Mouse (Mus musculus) stomach, embryonic 15.5 days (tissue): ENCODE results near the gene Il20ra. TPM values are rescaled to one million over a fixed set of nuclear protein-coding genes. Genes with fewer than 3 reads are reported as not detected.
"Not testable (repeated sequence)": the region's sequence is repeated elsewhere in the genome, so short reads cannot be mapped to it uniquely, and the experiment has no call there.

Source experiments
- ATAC-seq: fragments of 200-750 bp; cut with Nextera tagmentation; 2 replicates; pipeline ENCODE4 v1.8.0; 2017; ENCODE audit warnings: low read depth, moderate number of reproducible peaks, moderate TSS enrichment; ENCODE audit not compliant: insufficient read depth, low FRiP score
- H3K27ac ChIP-seq: fragments of 300-500 bp; sonication (generic); 2 replicates; pipeline ENCODE4 v1.5.1; 2015; ENCODE audit warnings: mild to moderate bottlenecking, inconsistent platforms
- H3K27me3 ChIP-seq: fragments of 300-500 bp; sonication (generic); replicated peaks from 2 replicates; pipeline ENCODE4 v1.6.1; 2015; ENCODE audit warnings: inconsistent platforms
- H3K36me3 ChIP-seq: fragments of 300-500 bp; sonication (generic); 2 replicates; pipeline ENCODE4 v1.6.1; 2015; ENCODE audit warnings: inconsistent platforms
- H3K4me1 ChIP-seq: fragments of 300-500 bp; sonication (generic); 2 replicates; pipeline ENCODE4 v1.6.1; 2015; ENCODE audit warnings: inconsistent platforms
- H3K4me2 ChIP-seq: fragments of 300-500 bp; sonication (generic); 2 replicates; pipeline ENCODE4 v1.6.1; 2015; ENCODE audit warnings: mild to moderate bottlenecking, inconsistent platforms
- H3K4me3 ChIP-seq: fragments of 300-500 bp; sonication (generic); replicated peaks from 2 replicates; pipeline ENCODE4 v1.5.1; 2015; ENCODE audit warnings: inconsistent platforms
- H3K9ac ChIP-seq: fragments of 300-500 bp; sonication (generic); 2 replicates; pipeline ENCODE4 v1.6.1; 2015; ENCODE audit warnings: inconsistent platforms
- H3K9me3 ChIP-seq: fragments of 300-500 bp; sonication (generic); 2 replicates; pipeline ENCODE4 v1.6.1; 2016; ENCODE audit warnings: inconsistent platforms
- WGBS: fragments of 180-500 bp; shearing (Covaris S2); methylation state at CpG from one replicate; pipeline ENCODE4 v1.1.7; 2015; 5-methylcytosine and 5-hydroxymethylcytosine counted together
- polyA plus RNA-seq: library from polyadenylated mRNA; unstranded; fragments of >200 nt; fragmentation: Nextera tagmentation; extraction: Ambion mirVana; gene quantifications from 2 replicates; pipeline ENCODE4 v1.2.1, GENCODE M21; 2015

Gene Il20ra
- polyA plus RNA-seq, 1 experiment from 2014 or later, result 0.18 TPM

- no peak overlapping the region for H3K4me3 ChIP-seq
- no peak overlapping the region for H3K9ac ChIP-seq
- WGBS, result 59% methylated on average over 12 of the region's 12 CpGs
- H3K4me2 ChIP-seq, result no peak overlapping the region
- no peaks in the 10 kb centered on the region for H3K36me3 ChIP-seq
- H3K27ac ChIP-seq, result no peak overlapping the region
- 0 out of 2 replicates have a peak, but pooled peaks cover 3% of the 10 kb centered on the region for H3K4me1 ChIP-seq
- no peaks in the 10 kb centered on the region for H3K9me3 ChIP-seq
- no peak for ATAC-seq
- no peaks in the 10 kb centered on the region for H3K27me3 ChIP-seq
Measured at GRCm38 (mm10) chr10:19708277-19709070, 3.9 kb upstream of the Il20ra start.

GRCm38 (mm10) chr10:19711020-19711419 is 1.4 kb upstream of the Il20ra start:
- no peaks in the 10 kb centered on the region for H3K9me3 ChIP-seq
- no peak overlapping the region for H3K27ac ChIP-seq
- no peaks in the 10 kb centered on the region for H3K36me3 ChIP-seq
- no peaks in the 10 kb centered on the region for H3K27me3 ChIP-seq
- no peak overlapping the region for H3K4me3 ChIP-seq
- no peak for ATAC-seq
- H3K4me1 ChIP-seq, result 0 out of 2 replicates have a peak, but pooled peaks cover 3% of the 10 kb centered on the region
- WGBS, result 79% methylated on average over 3 of the region's 3 CpGs
- no peak overlapping the region for H3K4me2 ChIP-seq
- no peak overlapping the region for H3K9ac ChIP-seq

GRCm38 (mm10) chr10:19711551-19712171 is 709 bp upstream of the Il20ra start:
- WGBS, result 43% methylated on average over 7 of the region's 7 CpGs
- no peak for ATAC-seq
- no peaks in the 10 kb centered on the region for H3K9me3 ChIP-seq
- no peak overlapping the region for H3K4me3 ChIP-seq
- H3K9ac ChIP-seq, result no peak overlapping the region
- H3K36me3 ChIP-seq, result no peaks in the 10 kb centered on the region
- 0 out of 2 replicates have a peak, but pooled peaks cover 3% of the 10 kb centered on the region for H3K4me1 ChIP-seq
- no peak overlapping the region for H3K27ac ChIP-seq
- H3K27me3 ChIP-seq, result no peaks in the 10 kb centered on the region
- H3K4me2 ChIP-seq, result 0 out of 2 replicates have a peak overlapping the region, but pooled peaks have one; percentile 96

GRCm38 (mm10) chr10:19718627-19719026 is 6.3 kb downstream of the Il20ra start:
- H3K36me3 ChIP-seq, result no peaks in the 10 kb centered on the region
- ATAC-seq, result no peak

GRCm38 (mm10) chr10:19722320-19722719 is 9.9 kb downstream of the Il20ra start:
- Histone ChIP-seq H3K9me3 (no peaks in the 10 kb centered on the region), H3K27me3 (no peaks in the 10 kb centered on the region), H3K4me2 (no peak overlapping the region), H3K9ac (no peak overlapping the region), H3K4me1 (no peaks in the 10 kb centered on the region), H3K36me3 (no peaks in the 10 kb centered on the region), H3K27ac (no peak overlapping the region), H3K4me3 (no peak overlapping the region)
- 75% methylated on average over 3 of the region's 3 CpGs for WGBS
- no peak for ATAC-seq

More at GRCm38 (mm10) chr10:19718627-19719026, 6.3 kb downstream of the Il20ra start:
- no peaks in the 10 kb centered on the region for H3K4me1 ChIP-seq
- H3K27ac ChIP-seq, result no peak overlapping the region
- H3K9ac ChIP-seq, result no peak overlapping the region
- no peak overlapping the region for H3K4me2 ChIP-seq
- H3K4me3 ChIP-seq, result no peak overlapping the region
- WGBS, result 67% methylated on average over 3 of the region's 3 CpGs
- H3K27me3 ChIP-seq, result no peaks in the 10 kb centered on the region
- no peaks in the 10 kb centered on the region for H3K9me3 ChIP-seq

GRCm38 (mm10) chr10:19724158-19724832 is 11.9 kb downstream of the Il20ra start:
- 84% methylated on average over 11 of the region's 11 CpGs for WGBS
- Histone ChIP-seq H3K27me3 (no peaks in the 10 kb centered on the region), H3K27ac (no peak overlapping the region), H3K9ac (no peak overlapping the region), H3K36me3 (no peaks in the 10 kb centered on the region), H3K4me3 (no peak overlapping the region), H3K4me2 (no peak overlapping the region), H3K4me1 (no peaks in the 10 kb centered on the region), H3K9me3 (no peaks in the 10 kb centered on the region)
- no peak for ATAC-seq

- H3K36me3 ChIP-seq, H3K4me3 ChIP-seq, H3K4me2 ChIP-seq, H3K27ac ChIP-seq, ATAC-seq, H3K9ac ChIP-seq, H3K4me1 ChIP-seq, H3K27me3 ChIP-seq, H3K9me3 ChIP-seq: not testable (repeated sequence)
- WGBS, result 78% methylated on average over 2 of the region's 2 CpGs
Measured at GRCm38 (mm10) chr10:19738442-19738841, 26.1 kb downstream of the Il20ra start.

- Histone ChIP-seq H3K4me1 (no peaks in the 10 kb centered on the region), H3K4me3 (no peak overlapping the region), H3K9ac (no peak overlapping the region), H3K27me3 (no peaks in the 10 kb centered on the region), H3K4me2 (no peak overlapping the region), H3K36me3 (no peaks in the 10 kb centered on the region), H3K9me3 (no peaks in the 10 kb centered on the region), H3K27ac (no peak overlapping the region)
- 43% methylated on average over 1 of the region's 1 CpGs for WGBS
- no peak for ATAC-seq
Measured at GRCm38 (mm10) chr10:19745662-19746061, 33.3 kb downstream of the Il20ra start.

GRCm38 (mm10) chr10:19746156-19746555 is 33.8 kb downstream of the Il20ra start:
- no peaks in the 10 kb centered on the region for H3K4me1 ChIP-seq
- no peak overlapping the region for H3K27ac ChIP-seq
- H3K9me3 ChIP-seq, result no peaks in the 10 kb centered on the region
- no peak overlapping the region for H3K4me2 ChIP-seq
- 80% methylated on average over 1 of the region's 1 CpGs for WGBS
- no peak overlapping the region for H3K4me3 ChIP-seq
- no peaks in the 10 kb centered on the region for H3K36me3 ChIP-seq
- no peaks in the 10 kb centered on the region for H3K27me3 ChIP-seq
- H3K9ac ChIP-seq, result no peak overlapping the region
- no peak for ATAC-seq

- H3K4me3 ChIP-seq, result no peak overlapping the region
- H3K4me1 ChIP-seq, result no peaks in the 10 kb centered on the region
- no peak overlapping the region for H3K9ac ChIP-seq
- H3K27ac ChIP-seq, result no peak overlapping the region
- WGBS, result 68% methylated on average over 4 of the region's 4 CpGs
- ATAC-seq, result no peak
- no peaks in the 10 kb centered on the region for H3K36me3 ChIP-seq
- H3K9me3 ChIP-seq, result no peaks in the 10 kb centered on the region
- H3K27me3 ChIP-seq, result no peaks in the 10 kb centered on the region
- H3K4me2 ChIP-seq, result no peak overlapping the region
Measured at GRCm38 (mm10) chr10:19747661-19748060, 35.3 kb downstream of the Il20ra start.

- Histone ChIP-seq H3K27me3 (no peaks in the 10 kb centered on the region), H3K9me3 (no peaks in the 10 kb centered on the region), H3K4me3 (no peak overlapping the region), H3K9ac (no peak overlapping the region), H3K4me1 (no peaks in the 10 kb centered on the region), H3K4me2 (no peak overlapping the region), H3K27ac (no peak overlapping the region), H3K36me3 (no peaks in the 10 kb centered on the region)
- WGBS, result 75% methylated on average over 2 of the region's 2 CpGs
- ATAC-seq, result no peak
Measured at GRCm38 (mm10) chr10:19765459-19765858, 53.1 kb downstream of the Il20ra start.

GRCm38 (mm10) chr10:19779092-19779491 is 66.7 kb downstream of the Il20ra start:
- Histone ChIP-seq H3K9ac (no peak overlapping the region), H3K9me3 (no peaks in the 10 kb centered on the region), H3K36me3 (no peaks in the 10 kb centered on the region), H3K4me2 (no peak overlapping the region), H3K4me1 (no peaks in the 10 kb centered on the region), H3K4me3 (no peak overlapping the region), H3K27me3 (no peaks in the 10 kb centered on the region), H3K27ac (no peak overlapping the region)
- 55% methylated on average over 12 of the region's 12 CpGs for WGBS
- no peak for ATAC-seq
